Mouse (Mus musculus) forebrain, embryonic 11.5 days (tissue): ENCODE results near the gene Clic4. TPM values are rescaled to one million over a fixed set of nuclear protein-coding genes. Genes with fewer than 3 reads are reported as not detected.

Source experiments
- polyA plus RNA-seq: library from polyadenylated mRNA; unstranded; fragments of >200 nt; fragmentation: Nextera tagmentation; extraction: Ambion mirVana; gene quantifications from 2 replicates; pipeline ENCODE4 v1.2.1, GENCODE M21; 2014

Gene Clic4
- polyA plus RNA-seq, 1 experiment from 2014 or later, result 194 TPM

Other genes starting within 250 kb of the Clic4 start
- 0.04 and 0.07 TPM in 2 replicates for gene Runx3, start 152.2 kb downstream of the Clic4 start, polyA plus RNA-seq
- gene Srrm1, start 80.5 kb upstream of the Clic4 start, polyA plus RNA-seq, result 212 and 241 TPM in 2 replicates
- 0.20 and 0.43 TPM in 2 replicates for gene Ncmap, start 125.4 kb upstream of the Clic4 start, polyA plus RNA-seq
- gene Rcan3, start 161.0 kb upstream of the Clic4 start, polyA plus RNA-seq, result 12.7 and 14.1 TPM in 2 replicates
- 0.35 and 0.44 TPM in 2 replicates for gene Stpg1, start 222.0 kb upstream of the Clic4 start, polyA plus RNA-seq
- gene Nipal3, start 222.2 kb upstream of the Clic4 start, polyA plus RNA-seq, result 3.0 and 3.2 TPM in 2 replicates